Mouse (Mus musculus) adrenal gland (tissue): ENCODE measurements around the gene Gid4.
"Not testable (repeated sequence)": the region's sequence is repeated elsewhere in the genome, so short reads cannot be mapped to it uniquely, and the experiment has no call there.

ENCODE experiments used
- intact Hi-C: fragments of 180-260 bp; cut with DNase I; formaldehyde crosslinking; loops from one replicate; pipeline ENCODE4 v1.15.1; 2025

Gid4 gene

GRCm38 (mm10) chr11:60426417-60426816 is 9.5 kb downstream of the Gid4 start:
- intact Hi-C loops: no loop called here

GRCm38 (mm10) chr11:60427628-60428027 is 10.7 kb downstream of the Gid4 start:
- intact Hi-C loops: no loop called here

DNA sequence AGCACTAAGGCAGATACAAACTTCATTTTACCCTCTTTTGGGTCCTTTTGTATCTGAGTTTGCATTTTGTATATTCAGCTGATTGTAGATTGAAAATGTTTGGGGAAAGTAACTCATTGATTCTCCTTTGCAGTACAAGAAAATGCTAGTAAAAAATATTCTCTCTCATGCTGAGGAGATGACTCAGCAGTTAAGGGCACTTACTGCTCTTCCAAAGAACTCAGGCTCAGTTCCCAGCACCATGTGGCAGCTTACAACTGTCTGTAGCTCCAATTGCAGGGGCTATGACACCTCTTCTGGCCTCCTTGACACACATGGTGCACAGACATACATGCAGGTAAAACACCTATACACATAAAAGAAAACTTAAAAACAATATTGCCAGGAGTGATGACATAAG is 16.6 kb downstream of the Gid4 start:
- intact Hi-C loops: no loop called here

DNA sequence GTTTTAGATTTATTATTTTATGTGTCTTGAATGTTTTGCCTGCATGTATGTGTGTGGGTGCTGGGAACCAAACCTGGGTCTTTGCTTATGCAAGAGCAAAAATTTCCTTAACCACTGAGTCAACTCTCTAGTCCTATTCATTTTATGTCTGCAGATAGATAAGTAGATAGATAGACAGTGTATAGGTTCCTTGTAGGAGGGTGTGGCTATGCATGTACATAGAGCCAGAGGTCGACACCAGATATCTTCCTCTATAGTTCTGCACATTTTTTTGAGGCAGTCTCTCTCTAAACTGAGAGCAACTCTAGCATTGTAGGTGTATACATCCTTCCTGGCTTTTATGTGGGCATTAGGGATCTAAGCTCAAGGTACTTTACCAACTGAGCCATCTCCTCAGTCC is 18.2 kb downstream of the Gid4 start:
- intact Hi-C loops: no loop called here

GRCm38 (mm10) chr11:60436618-60437017 is 19.7 kb downstream of the Gid4 start:
- intact Hi-C loops: no loop called here

GRCm38 (mm10) chr11:60439621-60440020 is 22.7 kb downstream of the Gid4 start:
- intact Hi-C loops: not testable (repeated sequence)

GRCm38 (mm10) chr11:60440176-60440575 is 23.2 kb downstream of the Gid4 start:
- intact Hi-C loops: no loop called here

DNA sequence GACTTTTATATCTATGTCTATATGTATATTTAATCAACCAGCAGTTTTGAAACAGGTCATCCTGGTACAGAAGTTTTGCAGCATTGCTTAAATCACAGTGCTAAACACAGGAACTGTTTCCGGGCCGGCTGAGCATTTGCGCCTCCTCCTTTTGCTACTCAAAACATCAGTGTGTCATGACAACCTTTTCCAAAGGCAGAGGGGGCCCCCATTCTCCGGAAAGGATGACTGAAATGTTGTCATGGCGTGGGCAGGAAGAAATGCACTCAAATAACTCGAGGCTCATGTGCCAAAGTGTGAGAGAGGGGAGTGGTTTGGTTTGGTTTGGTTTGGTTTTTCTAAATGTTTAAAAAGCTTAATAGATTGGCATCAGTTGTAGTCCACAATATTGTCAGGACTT is 26.0 kb downstream of the Gid4 start:
- intact Hi-C loops: no loop called here

GRCm38 (mm10) chr11:60444007-60444406 is 27.1 kb downstream of the Gid4 start:
- intact Hi-C loops: no loop called here

- intact Hi-C loops: no loop called here
Measured at GRCm38 (mm10) chr11:60454080-60454744, 37.3 kb downstream of the Gid4 start, which contains the start of gene Drg2. Drg2 (plus strand) TSS chr11:60454591.

GRCm38 (mm10) chr11:60454745-60455087 is 37.8 kb downstream of the Gid4 start:
- intact Hi-C loops: no loop called here

DNA sequence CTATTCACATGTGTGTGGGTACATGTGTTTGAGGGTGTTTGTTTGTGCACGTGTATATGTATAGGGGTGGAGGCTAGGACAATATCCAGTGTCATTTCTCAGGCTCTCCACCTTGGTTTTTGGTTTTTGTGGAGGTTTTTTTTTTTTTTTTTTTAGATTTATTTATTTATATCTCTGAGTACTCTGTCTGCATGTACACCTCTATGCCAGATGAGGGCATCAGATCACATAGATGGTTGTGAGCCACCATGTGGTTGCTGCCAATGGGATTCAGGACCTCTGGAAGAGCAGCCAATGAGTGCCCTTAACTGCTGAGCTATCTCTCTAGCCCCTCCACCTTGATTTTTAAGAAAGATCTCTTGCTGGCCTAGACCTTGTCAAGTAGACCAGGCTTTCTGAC is 41.0 kb downstream of the Gid4 start:
- intact Hi-C loops: no loop called here

GRCm38 (mm10) chr11:60465943-60466380 is 49.0 kb downstream of the Gid4 start:
- intact Hi-C loops: no loop called here

- intact Hi-C loops: no loop called here
Measured at GRCm38 (mm10) chr11:60469039-60469438, 52.1 kb downstream of the Gid4 start, which contains the start of gene Myo15. Myo15 (plus strand) TSS chr11:60469339.

DNA sequence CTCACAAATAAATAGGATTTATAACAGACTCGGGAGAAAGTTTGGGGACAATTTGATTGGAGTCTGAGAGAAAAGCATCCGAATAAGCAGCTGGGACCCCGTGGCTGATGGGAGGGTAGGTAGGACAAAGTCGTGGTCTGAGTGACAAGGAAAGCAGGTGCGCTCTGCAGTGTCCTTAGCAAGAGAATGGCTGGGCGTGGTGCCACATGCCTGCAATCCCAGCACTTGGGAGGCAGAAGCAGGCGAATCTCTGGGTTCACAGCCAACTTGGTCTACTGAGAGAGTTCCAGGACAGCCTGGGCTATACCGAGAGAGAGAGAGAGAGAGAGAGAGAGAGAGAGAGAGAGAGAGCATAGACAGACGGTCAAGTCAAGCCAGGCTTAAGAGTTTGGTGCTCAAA is 53.8 kb downstream of the Gid4 start:
- intact Hi-C loops: no loop called here

DNA sequence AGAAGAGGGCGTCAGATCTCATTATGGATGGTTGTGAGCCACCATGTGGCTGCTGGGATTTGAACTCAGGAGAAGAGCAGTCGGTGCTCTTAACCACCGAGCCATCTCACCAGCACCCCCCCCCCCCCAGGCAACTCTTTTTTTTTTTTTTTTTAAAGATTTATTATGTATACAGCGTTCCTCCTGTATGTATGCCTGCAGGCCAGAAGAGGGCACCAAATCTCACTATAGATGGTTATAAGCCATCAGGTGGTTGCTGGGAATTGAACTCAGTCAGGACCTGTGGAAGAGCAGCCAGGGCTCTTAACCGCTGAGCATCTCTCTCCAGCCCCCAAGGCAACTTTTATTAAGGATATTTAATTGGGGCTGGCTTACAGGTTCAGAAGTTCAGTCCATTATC is 57.6 kb downstream of the Gid4 start:
- intact Hi-C loops: no loop called here

DNA sequence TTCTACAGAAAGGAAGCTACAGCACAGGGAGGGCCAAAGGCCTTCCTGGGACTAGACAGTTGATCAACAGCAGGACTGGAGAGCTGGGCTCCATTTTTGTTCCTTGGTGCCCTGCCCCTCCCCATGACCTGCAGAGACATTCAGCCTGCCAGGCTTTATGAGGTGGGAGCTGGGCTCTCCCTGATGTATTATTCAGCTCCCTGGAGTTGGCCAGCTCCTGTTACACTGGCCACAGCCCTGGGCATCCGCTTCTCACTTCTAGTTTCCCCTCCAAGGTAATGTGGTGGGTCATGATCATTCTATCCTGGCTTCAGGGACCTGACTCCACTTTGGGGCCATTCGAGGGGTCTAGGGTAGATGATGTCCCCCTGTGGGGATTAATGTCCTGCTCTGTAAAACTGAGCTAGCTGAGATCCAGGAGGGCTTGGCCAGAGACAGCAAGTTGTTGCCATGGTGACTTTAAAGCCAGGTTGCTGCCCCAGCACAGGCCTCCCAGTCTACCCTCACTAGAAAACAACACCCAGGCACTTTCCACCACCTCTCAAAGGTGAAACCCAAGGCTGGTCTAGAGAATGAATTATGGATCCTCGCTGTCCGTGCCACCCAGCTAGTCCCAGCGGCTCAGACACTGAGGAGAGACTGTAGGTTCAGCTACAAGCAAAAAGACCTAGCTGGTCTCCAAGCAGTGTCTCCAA is 58.9 kb downstream of the Gid4 start:
- intact Hi-C loops: no loop called here

DNA sequence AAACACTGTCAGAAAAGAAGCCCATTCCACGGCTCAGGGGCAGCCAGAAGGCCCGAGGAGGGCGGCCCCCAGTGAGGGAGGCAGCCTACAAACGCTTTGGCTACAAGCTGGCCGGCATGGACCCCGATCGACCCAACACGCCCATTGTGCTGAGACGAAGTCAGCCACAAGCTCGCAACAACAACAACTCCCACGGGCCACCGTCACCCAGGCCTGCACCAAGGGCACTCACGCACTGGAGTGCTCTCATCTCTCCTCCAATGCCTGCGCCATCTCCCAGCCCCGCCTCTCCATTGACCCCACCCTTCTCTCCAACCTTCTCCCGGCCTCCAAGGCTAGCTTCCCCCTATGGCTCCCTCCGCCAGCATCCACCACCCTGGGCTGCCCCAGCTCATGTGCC is 61.2 kb downstream of the Gid4 start:
- intact Hi-C loops: no loop called here

DNA sequence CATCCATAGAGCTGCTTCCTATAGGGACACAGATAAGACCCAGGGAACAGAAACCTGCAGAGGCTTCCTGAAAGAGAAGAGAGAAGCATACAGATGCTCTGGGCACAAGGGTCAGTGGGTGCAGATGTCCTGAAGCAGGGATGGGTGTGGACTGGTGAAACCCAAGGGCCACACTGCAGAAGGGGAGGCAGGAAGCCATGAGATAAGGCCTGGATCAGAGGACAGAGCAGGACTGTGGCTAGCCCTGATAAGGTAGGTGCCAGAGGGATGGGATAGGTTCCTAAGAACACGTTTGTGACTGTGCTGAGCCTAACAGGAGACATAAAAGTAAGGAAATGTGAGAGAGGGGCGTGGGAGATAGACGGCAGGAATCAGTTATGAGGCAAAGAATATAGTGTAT is 69.3 kb downstream of the Gid4 start:
- intact Hi-C loops: no loop called here

DNA sequence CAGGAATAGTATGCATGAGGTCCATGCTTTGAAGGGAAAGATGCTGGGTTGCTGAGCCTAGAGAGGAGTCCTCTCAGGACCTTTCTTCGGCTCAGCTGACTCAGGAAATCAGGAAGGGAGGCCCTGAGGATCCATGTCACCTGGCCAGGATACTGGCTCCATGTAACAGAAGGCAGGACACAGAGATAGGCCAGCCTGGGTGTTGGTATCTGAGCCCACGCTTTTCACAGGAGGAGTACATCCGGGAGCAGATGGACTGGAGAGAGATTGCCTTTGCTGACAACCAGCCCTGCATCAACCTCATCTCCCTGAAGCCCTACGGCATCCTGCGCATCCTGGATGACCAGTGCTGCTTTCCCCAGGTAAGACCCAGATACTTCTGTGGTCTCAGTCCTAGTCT is 75.8 kb downstream of the Gid4 start:
- intact Hi-C loops: no loop called here

DNA sequence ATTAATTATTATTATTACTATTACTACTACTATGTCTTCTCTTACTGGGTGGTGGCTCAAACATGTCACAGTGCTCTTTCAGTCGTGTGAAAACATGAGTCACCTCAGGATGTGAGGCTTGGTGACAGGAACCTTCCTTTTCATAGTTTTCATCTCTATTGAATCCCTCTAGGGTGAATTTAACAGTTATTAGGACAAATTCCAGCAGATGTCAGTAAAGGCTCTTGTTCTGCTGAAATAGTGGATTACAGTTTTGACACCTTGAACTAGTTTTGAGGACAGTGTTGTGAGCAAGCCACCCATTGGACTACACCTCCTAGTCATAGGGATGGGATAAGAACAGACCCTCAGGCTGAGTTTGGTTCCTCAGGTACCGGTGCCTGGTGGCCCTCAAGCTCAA is 78.7 kb downstream of the Gid4 start:
- intact Hi-C loops: no loop called here
